Mouse (Mus musculus) left cerebral cortex, postnatal 10 days (tissue): ENCODE results near the gene Cmtm7. TPM values are rescaled to one million over a fixed set of nuclear protein-coding genes. Genes with fewer than 3 reads are reported as not detected.

ENCODE experiments used
- DNase-seq, 2 experiments: peaks; one replicate each; pipeline ENCODE4 v3.0.0; 2021 to 2022; ENCODE audit warnings: low spot score in 2 of 2, mixed read lengths in 1 of 2; ENCODE audit errors: extremely low spot score in 1 of 2
- intact Hi-C: fragments of 180-260 bp; cut with DNase I; formaldehyde crosslinking; loops from one replicate; pipeline ENCODE4 v1.15.1; 2025
- total RNA-seq, 2 experiments: library from RNA; stranded (reverse); gene quantifications; 2 replicates each; pipeline ENCODE4 v1.2.3; 2021

Gene Cmtm7
- total RNA-seq, 2 experiments from 2014 or later = 4.1 to 5.3 TPM

GRCm38 (mm10) chr9:114775272-114775671 lies 6.4 kb downstream of the Cmtm7 start:
- DNase-seq = peak; percentile 23 to 67
- intact Hi-C loops = no loop called here

GRCm38 (mm10) chr9:114774629-114775028 lies 7.0 kb downstream of the Cmtm7 start:
- intact Hi-C loops = no loop called here
- no peak for DNase-seq

- intact Hi-C loops = no loop called here
Measured at GRCm38 (mm10) chr9:114771565-114771964, 10.1 kb downstream of the Cmtm7 start.

GRCm38 (mm10) chr9:114770224-114770623 lies 11.4 kb downstream of the Cmtm7 start:
- intact Hi-C loops = no loop called here
- no peak for DNase-seq

More at GRCm38 (mm10) chr9:114771565-114771964, 10.1 kb downstream of the Cmtm7 start:
- no peak for DNase-seq

GRCm38 (mm10) chr9:114768066-114768465 lies 13.6 kb downstream of the Cmtm7 start:
- DNase-seq = no peak
- intact Hi-C loops = no loop called here

- DNase-seq = no peak
- intact Hi-C loops = no loop called here
Measured at GRCm38 (mm10) chr9:114767507-114767906, 14.1 kb downstream of the Cmtm7 start.

GRCm38 (mm10) chr9:114767030-114767429 lies 14.6 kb downstream of the Cmtm7 start:
- DNase-seq = peak; percentile 75
- intact Hi-C loops = no loop called here

- intact Hi-C loops = no loop called here
- peak in 1 of 2 experiments; percentile 49 for DNase-seq
Measured at GRCm38 (mm10) chr9:114763341-114763740, 18.3 kb downstream of the Cmtm7 start.

- intact Hi-C loops = no loop called here
- DNase-seq = no peak
Measured at GRCm38 (mm10) chr9:114761848-114762247, 19.8 kb downstream of the Cmtm7 start.

GRCm38 (mm10) chr9:114760353-114760752 lies 21.3 kb downstream of the Cmtm7 start:
- intact Hi-C loops = no loop called here
- no peak for DNase-seq

GRCm38 (mm10) chr9:114759886-114760285 lies 21.8 kb downstream of the Cmtm7 start:
- no peak for DNase-seq
- intact Hi-C loops = no loop called here

- no peak for DNase-seq
- intact Hi-C loops = no loop called here
Measured at GRCm38 (mm10) chr9:114758801-114759200, 22.9 kb downstream of the Cmtm7 start.

- intact Hi-C loops = no loop called here
- DNase-seq = no peak
Measured at GRCm38 (mm10) chr9:114758272-114758671, 23.4 kb downstream of the Cmtm7 start.

- DNase-seq = peak; percentile 85 to 93
- intact Hi-C loops = no loop called here
Measured at GRCm38 (mm10) chr9:114752863-114753484, 28.7 kb downstream of the Cmtm7 start.

GRCm38 (mm10) chr9:114752311-114752710 lies 29.3 kb downstream of the Cmtm7 start:
- intact Hi-C loops = no loop called here
- no peak for DNase-seq

- intact Hi-C loops = no loop called here
- DNase-seq = no peak
Measured at GRCm38 (mm10) chr9:114751582-114751981, 30.1 kb downstream of the Cmtm7 start.

- DNase-seq = no peak
- intact Hi-C loops = no loop called here
Measured at GRCm38 (mm10) chr9:114747466-114747865, 34.2 kb downstream of the Cmtm7 start.

- intact Hi-C loops = no loop called here
- no peak for DNase-seq
Measured at GRCm38 (mm10) chr9:114747012-114747411, 34.6 kb downstream of the Cmtm7 start.

- intact Hi-C loops = no loop called here
- no peak for DNase-seq
Measured at GRCm38 (mm10) chr9:114745654-114746053, 36.0 kb downstream of the Cmtm7 start.

GRCm38 (mm10) chr9:114745163-114745562 lies 36.5 kb downstream of the Cmtm7 start:
- intact Hi-C loops = no loop called here
- no peak for DNase-seq

GRCm38 (mm10) chr9:114742731-114743130 lies 38.9 kb downstream of the Cmtm7 start:
- intact Hi-C loops = no loop called here
- DNase-seq = no peak
